Mouse (Mus musculus): ENCODE results near the gene Atg16l1.

Gene Atg16l1

DNA sequence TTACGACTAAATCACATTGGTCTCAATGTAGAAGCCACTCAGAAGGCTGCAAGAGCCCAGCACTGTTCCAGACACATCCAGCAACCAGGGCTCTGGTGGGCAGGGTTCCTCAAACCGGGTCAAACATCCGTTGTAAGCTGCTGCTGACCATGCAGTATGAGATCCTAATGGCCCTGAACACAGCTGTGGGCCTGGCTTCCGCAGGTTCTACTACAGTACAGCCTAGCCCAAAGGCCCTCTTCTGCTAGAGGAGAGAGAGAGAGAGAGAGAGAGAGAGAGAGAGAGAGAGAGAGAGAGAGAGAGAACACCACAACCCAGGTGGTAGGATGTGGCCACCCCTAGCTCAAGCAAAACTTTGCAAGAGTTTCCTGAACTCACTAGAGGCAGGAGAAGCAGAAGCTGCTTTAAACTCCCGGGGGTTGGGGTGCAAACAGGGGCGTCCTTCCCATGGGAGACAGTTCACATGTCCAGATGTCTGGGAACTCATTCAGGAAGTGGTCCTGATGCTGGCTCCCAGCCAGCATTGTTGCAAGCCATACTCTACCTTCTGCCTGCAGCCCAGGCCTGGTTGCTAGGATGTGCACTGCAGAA is 74.0 kb downstream of the Atg16l1 start:
- in situ Hi-C loops (cut with MseI, MboI): no loop called here

DNA sequence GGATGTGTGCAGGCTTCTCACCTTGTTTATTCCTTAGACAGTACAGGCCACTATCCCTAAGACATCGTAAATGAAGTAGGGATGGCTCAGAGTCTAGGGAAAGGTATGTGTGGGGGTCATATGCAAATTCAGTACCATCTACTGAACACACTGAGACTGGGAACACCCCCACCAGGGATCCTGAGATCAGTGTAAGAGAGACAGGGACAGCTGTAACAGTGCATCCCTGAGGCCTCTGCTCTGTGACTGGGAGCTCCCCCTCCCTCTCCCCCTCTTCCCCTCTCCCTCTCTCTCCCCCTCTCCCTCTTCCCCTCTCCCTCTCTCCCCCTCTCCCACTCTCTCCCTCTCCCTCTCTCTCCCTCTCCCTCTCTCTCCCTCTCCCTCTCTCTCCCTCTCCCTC is 80.8 kb downstream of the Atg16l1 start:
- in situ Hi-C loops (cut with MseI, MboI): no loop called here

DNA sequence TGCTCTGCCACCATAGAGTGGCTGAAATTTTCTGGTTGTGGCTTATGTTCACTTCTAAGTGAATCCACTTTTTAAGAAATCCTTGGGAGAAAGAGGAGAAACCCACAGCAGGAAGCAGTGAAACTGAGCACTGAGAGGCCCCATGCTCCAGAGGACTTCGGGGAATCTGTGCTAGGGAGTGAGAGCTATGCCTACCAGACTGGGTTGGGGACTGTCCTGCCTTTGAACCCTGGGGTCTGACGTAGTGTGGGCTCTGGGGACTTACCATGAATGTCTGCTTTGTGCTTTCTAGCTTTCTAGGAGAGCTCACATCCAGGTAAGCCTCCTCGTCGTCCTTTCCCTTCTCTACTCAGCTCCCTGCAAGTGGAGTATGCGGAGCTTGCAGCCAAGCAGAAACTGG is 81.3 kb downstream of the Atg16l1 start:
- in situ Hi-C loops (cut with MseI, MboI): no loop called here

DNA sequence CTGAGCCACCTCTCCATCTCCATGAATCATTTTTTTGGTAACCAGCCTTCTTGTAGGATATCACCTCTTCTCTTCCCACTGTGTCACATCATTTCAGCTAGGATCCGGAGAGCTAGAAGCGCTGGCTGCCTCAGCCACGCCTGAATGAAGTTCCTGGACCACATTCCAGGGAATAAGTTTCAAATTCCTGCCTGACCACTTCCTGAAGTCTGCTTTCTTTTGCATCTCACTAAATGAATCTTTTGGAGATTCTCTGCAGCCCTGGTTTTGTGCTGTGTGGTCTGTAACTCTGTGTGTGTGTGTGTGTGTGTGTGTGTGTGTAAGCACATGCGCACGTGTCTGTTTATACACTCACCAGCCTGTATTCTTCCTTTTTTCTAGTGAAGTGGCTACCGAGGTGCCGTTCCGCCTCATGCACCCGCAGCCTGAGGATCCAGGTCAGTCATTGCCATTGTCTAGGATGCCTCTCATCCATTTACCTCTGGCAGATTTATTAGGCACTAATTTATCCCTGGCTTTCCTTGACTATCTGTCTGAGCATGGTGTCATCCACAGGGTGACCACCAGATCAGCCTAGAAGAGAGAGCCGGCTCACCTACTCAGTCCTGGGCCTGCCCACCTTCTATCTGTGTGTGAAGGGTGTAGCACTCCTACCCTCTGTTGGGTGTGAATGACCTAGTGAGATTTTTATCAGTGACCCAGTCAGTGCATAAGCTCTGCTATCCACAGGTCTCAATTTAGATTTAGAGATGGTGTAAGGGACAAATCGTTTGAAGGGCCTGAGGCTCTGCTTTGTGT is 84.9 kb downstream of the Atg16l1 start:
- in situ Hi-C loops (cut with MseI, MboI): no loop called here
